Mouse (Mus musculus) frontal cortex, postnatal 36 days (tissue): ENCODE measurements at regions not wholly inside any gene's neighbourhood (a gene's known extent, or its start where the extent isn't known, plus 50 kb on each side); places are given as distances from the start of the nearest gene placed in this dataset.

Experiments used
- DNase-seq, 2 experiments: peaks; one replicate each; pipeline ENCODE4 v3.0.0; 2022; ENCODE audit warnings: low spot score in 2 of 2

- no peak for DNase-seq
These were observed 526.8 kb downstream of the Prkd1 start for GRCm38 (mm10) chr12:50122145-50122544.

GRCm38 (mm10) chr12:50122971-50123370 is 525.9 kb downstream of the Prkd1 start:
- DNase-seq, result no peak

- DNase-seq, result peak in 1 of 2 experiments; percentile 14
These were observed 490.8 kb downstream of the Prkd1 start for GRCm38 (mm10) chr12:50158143-50158542.

- no peak for DNase-seq
These were observed 461.6 kb downstream of the Prkd1 start for GRCm38 (mm10) chr12:50187332-50187731.

- DNase-seq, result no peak
These were observed 457.9 kb downstream of the Prkd1 start for GRCm38 (mm10) chr12:50190892-50191539.

- peak in 1 of 2 experiments; percentile 28 for DNase-seq
These were observed 456.9 kb downstream of the Prkd1 start for GRCm38 (mm10) chr12:50191733-50192612.

- no peak for DNase-seq
These were observed 455.4 kb downstream of the Prkd1 start for GRCm38 (mm10) chr12:50193501-50193900.

GRCm38 (mm10) chr12:50194714-50195113 is 454.2 kb downstream of the Prkd1 start:
- DNase-seq, result no peak

- no peak for DNase-seq
These were observed 452.6 kb downstream of the Prkd1 start for GRCm38 (mm10) chr12:50196339-50196738.

GRCm38 (mm10) chr12:50241139-50241538 is 407.8 kb downstream of the Prkd1 start:
- no peak for DNase-seq

- DNase-seq, result peak; percentile 40 to 58
These were observed 390.0 kb downstream of the Prkd1 start for GRCm38 (mm10) chr12:50258901-50259300.

GRCm38 (mm10) chr12:50261072-50261471 is 387.8 kb downstream of the Prkd1 start:
- peak in 1 of 2 experiments; percentile 35 for DNase-seq

- DNase-seq, result no peak
These were observed 375.5 kb downstream of the Prkd1 start for GRCm38 (mm10) chr12:50273239-50273880.

- DNase-seq, result no peak
These were observed 367.3 kb downstream of the Prkd1 start for GRCm38 (mm10) chr12:50281615-50282014.
